Mouse (Mus musculus) erythroblast, adult 5-6 weeks (primary cell): ENCODE results near the gene Plcb4. TPM values are rescaled to one million over a fixed set of nuclear protein-coding genes. Genes with fewer than 3 reads are reported as not detected.

Source experiments
- ATAC-seq: replicated peaks from 2 replicates; pipeline ENCODE4 v1.8.0; 2016; ENCODE audit warnings: moderate number of reproducible peaks, mild to moderate bottlenecking, moderate TSS enrichment, inconsistent platforms; ENCODE audit not compliant: poor library complexity, low FRiP score, severe bottlenecking
- total RNA-seq, 2 experiments: library from RNA; stranded (forward) in 1 of 2; stranded (reverse) in 1 of 2; fragments of 150-400 nt in 1 of 2; fragments of 200-764, 138-1000 nt in 1 of 2; gene quantifications; 2 replicates each; pipeline versions ENCODE4 v1.2.3 to v1.2.4; 2015 to 2017; ENCODE audit warnings: low replicate concordance in 2 of 2

Plcb4 gene
- total RNA-seq, 2 experiments from 2014 or later: 3.0 to 11.7 TPM

DNA sequence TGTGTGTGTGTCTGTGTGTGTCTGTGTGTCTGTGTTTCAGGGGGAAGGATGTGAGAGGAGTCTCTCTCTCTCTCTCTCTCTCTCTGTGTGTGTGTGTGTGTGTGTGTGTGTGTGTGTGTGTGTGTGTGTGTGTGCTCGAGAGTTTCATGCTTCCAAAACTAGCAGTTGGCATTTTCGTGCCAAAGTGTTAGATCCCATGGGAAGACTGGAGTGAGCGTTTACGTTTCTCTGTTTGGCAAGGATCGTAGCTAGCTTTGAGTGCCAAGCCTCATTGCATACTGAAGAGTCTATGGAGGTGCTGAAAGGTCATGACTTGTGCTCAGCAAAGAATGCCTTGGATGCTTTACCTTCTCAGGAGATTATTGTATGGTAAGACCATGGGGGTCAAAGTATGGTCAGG is 259.3 kb downstream of the Plcb4 start:
- ATAC-seq: no peak

DNA sequence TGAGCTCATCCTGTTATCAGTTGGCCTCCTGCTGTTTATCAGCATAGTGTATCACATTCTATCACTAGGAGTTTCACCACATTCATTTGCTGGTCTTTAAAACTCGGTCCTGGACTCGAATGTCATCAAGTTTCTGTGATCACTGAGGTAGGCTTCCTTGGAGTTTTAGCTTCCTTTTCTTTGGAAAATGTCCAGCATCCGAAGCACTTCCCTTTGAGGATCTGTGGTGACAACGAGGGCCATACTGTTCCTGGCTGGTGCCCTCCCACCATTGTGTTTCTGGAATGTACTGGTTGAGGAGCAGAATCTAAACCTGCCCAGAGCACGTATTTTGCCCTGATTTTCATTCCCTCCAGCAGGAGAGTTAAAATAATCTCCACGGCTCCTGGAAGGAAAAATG is 260.8 kb downstream of the Plcb4 start:
- no peak for ATAC-seq

DNA sequence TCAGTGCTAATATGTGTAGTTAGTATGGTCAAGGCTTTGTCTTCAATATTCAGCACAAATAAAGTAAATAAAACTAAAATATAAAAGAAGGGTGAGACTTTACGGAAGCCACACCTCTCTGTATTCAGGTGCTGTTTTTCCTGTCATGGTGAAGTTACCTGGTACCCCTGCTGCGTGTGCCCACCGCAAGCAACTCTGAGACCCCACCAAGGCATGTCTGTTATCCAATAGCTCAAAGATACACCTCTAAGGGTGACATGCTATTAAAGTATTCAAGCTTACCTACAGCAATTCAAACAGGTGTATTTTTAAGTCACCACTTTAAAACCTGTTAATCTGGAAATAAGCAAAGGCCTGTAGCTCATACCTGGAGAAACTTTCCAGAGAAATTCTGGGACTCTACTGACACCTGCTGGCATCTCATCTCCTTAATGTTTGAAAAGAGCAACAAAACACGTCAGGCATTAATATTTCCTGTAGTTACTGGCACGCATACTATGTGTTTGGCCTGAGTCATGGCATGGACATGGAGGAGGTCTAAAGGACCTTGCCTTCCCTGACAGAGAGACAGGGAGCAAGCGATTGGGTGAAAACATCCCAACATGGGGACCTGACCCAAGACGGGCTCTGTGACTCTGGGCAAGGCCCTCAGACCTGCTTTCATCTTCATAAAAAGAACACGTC is 268.0 kb downstream of the Plcb4 start:
- ATAC-seq: no peak

DNA sequence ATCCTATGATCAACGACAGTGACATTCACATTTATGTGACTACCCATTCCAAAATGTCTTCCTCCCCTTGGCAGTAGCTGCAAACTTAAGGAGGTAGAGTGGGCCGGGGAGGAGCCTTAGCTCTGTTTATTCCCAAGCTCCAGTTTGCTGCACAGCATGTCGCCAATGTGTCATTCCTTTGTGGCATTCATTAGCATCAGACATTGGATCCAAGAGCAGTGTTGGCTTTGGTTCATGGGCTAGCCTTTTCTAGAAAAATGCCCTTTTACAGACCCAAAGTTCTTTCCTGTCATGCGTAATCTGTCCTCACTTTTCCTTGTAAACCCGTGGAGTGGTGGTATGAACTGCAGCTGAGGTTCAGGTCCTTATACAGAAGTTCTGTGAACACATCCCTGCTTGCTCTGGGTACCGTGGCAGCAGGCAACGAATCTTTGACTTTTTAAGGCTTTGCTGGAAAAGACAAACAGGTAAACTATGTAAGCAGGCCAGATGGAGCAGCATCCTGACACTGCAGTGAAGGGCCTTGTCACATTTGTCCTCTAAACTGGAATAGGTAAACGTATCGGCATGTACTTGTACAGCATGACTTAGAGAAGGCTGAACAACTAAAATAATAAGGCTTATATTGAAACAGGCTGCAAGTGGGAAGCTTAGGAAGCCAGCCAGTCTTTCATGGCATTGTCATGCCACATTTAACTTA is 270.4 kb downstream of the Plcb4 start:
- no peak for ATAC-seq

DNA sequence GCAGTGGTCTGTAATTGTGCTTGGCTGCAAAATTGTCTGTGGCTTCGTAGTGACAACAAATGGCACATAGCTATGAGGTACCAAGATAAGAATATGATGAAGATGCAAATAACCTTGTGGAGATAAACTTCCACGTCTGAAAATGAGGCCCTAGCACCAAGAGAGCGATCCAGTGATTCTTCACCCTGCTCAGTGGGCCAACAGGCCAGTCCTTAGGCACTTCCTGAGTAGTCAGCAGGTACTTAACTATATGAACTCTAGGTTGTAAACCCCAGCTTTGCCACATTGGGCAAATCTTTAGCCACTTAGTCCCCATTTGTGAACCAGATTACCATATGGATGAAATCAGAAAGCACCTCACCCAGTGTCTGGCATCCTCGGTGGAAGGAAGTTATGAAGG is 271.9 kb downstream of the Plcb4 start:
- no peak for ATAC-seq

GRCm38 (mm10) chr2:135932569-135932968 is 273.8 kb downstream of the Plcb4 start:
- ATAC-seq: no peak

GRCm38 (mm10) chr2:135936376-135936775 is 277.6 kb downstream of the Plcb4 start:
- no peak for ATAC-seq

DNA sequence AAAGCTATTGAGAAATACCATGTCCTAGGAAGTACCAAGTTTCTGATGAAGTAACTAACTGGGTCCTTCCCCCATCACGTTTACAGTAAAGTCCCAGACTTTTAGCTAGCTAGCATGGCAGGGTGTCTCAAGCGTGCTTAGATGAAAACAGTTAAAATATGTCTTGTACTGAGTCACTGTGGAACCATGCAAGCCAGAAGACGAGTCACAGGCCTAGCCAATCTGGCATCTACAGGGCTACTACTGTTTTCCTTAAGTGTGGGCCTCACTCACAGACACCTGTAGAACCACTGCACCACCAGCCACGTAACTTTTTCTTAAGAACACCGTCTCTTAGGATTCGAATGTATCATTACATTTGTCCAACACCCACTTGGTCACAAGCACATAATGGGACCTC is 278.8 kb downstream of the Plcb4 start:
- no peak for ATAC-seq

DNA sequence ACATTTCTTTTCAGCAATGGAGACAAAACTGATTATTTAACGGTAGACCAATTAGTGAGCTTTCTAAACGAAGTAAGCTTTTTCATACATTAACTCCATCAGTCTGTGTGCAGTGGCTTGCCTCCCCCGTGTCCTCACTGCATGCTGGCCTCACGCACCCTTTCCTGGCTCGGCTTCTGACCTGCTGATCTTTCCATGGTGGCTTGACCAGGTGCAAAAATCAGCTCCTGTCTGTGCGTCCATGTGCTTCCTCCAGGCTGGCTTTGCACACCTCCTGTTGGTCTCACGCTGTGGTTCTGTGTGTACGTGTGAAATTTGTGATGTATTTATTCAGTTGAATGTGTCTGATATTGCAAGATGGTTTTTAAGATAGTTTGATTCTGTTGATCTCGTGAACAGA is 281.1 kb downstream of the Plcb4 start:
- no peak for ATAC-seq

DNA sequence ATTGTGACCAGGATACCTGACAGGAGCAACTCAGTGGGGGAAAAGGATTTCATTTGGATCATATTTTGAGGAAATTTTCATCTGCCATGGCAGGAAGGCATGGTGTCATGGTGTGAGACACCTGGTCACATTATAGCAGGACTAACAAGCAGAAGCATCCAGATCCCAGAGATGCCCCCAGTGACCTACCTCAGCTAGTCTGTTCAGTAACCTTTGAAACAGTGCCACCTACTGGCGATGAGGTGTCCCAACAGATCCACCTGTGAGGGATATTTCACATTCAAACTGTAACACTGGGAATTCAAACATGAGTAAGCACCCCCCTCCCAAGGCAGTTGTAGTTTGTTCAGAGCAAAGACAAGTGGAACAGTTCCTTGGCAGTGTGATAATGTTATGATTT is 289.0 kb downstream of the Plcb4 start:
- no peak for ATAC-seq

GRCm38 (mm10) chr2:135954760-135955548 is 296.1 kb downstream of the Plcb4 start:
- ATAC-seq: no peak

DNA sequence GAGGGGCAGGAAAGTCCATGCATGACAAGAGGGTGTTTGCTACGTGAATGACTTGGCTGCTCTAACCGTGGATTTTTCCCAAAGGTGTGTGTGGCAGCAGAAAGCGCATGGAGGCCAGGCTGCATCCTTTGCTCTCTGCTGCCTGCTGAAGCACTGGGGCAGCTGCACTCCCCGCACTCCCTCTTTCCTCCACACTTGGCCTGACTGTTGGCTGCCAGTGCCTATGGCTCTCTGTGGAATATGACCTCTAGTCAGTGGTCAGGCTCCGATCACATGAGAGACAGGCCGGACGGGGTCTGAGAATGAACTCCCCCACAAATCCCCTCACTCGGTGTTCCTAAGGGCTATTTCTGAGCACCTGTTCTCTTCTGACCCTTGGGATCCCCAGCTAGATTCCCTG is 297.0 kb downstream of the Plcb4 start:
- no peak for ATAC-seq

GRCm38 (mm10) chr2:135957689-135958088 is 298.9 kb downstream of the Plcb4 start:
- peak; percentile 86 for ATAC-seq

GRCm38 (mm10) chr2:135958453-135958852 is 299.6 kb downstream of the Plcb4 start:
- no peak for ATAC-seq

DNA sequence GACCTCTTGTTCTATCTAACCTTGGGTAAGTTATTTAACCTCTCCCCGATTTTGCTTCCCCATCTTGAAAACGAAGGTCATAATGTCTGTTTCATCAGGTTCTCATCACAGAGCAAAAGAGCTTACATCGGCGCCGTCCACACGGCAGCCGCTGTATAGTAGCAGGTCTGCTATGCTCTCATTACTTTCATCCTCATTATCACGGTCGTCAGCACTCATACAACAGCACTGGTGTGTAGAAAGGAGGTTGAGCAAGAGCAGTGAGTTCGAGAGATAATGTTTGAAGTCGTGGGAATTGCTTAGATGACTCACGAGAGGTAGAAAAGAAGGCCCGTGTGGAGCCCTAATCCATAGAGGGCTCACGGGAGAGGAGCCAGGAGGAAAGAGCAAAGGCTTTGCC is 304.3 kb downstream of the Plcb4 start:
- no peak for ATAC-seq

DNA sequence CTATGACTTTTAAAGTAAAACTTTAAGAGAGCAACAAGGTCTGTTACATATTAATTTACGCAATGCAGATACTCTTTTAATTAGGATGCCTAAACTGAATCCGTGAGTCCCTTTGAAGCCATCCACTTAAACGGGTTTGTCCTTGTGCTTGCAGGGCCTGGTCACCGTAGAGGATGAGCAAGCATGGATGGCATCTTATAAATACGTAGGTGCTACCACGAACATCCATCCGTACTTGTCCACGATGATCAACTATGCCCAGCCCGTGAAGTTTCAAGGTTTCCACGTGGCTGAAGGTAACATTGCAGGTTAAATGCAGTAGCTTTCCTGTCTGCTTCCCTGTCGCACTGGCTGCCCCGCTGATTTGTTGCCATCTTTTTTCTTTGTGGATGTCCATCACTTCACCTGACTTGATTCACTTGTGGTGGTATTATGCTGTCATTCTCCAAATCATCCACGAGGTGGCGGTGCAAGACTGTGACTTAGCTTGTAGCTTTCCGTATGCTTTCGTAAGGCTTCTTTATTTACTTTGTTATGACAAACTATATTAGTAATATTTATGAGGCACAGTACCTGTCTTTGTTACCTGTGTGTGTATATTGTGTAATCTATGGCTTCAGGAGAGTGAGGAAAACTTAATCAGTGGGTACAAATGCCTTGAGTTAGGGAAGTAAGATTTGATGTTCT is 308.2 kb downstream of the Plcb4 start:
- ATAC-seq: no peak; the same call in 1 of the 2 replicates

- ATAC-seq: no peak
Measured at GRCm38 (mm10) chr2:135968159-135968558, 309.3 kb downstream of the Plcb4 start.

GRCm38 (mm10) chr2:135970902-135971301 is 312.1 kb downstream of the Plcb4 start:
- ATAC-seq: no peak

DNA sequence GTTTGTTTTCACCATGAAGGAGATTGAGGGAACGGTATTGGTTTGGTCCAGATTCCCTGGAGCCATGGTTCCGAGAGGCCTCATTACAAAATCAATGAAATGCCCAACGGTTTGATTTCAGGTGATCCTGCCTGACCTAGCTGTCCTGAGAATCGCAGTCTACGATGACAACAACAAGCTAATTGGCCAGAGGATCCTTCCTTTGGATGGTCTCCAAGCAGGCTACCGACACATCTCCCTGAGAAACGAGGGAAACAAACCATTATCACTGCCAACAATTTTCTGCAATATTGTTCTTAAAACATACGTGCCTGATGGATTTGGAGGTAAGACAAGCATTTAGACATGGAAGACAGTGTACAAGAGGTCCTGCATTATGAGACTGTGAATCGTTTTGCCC is 317.2 kb downstream of the Plcb4 start:
- ATAC-seq: no peak

DNA sequence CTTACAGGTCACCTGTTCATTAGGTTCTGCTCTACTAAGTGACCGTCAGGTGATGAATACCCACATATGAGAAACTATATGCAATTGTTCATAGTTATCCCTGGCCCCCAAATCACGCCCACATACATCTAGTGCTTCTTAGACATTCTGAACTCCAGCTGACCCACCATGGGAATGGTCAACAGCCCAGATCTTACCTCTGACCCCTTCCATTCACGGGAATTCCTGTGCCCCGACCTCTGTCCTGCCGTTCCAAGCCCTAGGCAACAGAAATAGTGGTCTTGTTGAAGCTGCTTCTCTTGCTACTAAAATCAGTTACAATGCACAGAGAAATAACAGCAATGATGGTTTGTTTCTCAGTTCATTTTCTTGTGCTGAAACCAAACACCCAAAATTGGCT is 320.0 kb downstream of the Plcb4 start:
- no peak for ATAC-seq
